Mouse (Mus musculus) forebrain, embryonic 14.5 days (tissue): Measurements from ENCODE around the gene Llgl2. TPM values are rescaled to one million over a fixed set of nuclear protein-coding genes. Genes with fewer than 3 reads are reported as not detected.

ENCODE experiments used
- ATAC-seq: fragments of 200-750 bp; cut with Nextera tagmentation; 2 replicates; pipeline ENCODE4 v1.8.0; 2017; ENCODE audit warnings: mild to moderate bottlenecking, moderate library complexity
- DNase-seq: peaks from one replicate; pipeline ENCODE4 v3.0.0-alpha.2; 2015; ENCODE audit warnings: low spot score
- H3K27ac ChIP-seq: fragments of 300-500 bp; sonication (generic); 2 replicates; pipeline ENCODE4 v1.5.1; 2014; ENCODE audit warnings: low read depth, mild to moderate bottlenecking, control low read depth, low read length, moderate library complexity
- H3K27me3 ChIP-seq: fragments of 300-500 bp; sonication (generic); replicated peaks from 2 replicates; pipeline ENCODE4 v1.6.1; 2014; ENCODE audit warnings: low read length, control low read depth, mixed read lengths; ENCODE audit not compliant: control insufficient read depth, insufficient read depth
- H3K36me3 ChIP-seq: fragments of 300-500 bp; sonication (generic); 2 replicates; pipeline ENCODE4 v1.6.1; 2014; ENCODE audit warnings: low read length, control low read depth; ENCODE audit not compliant: control insufficient read depth, insufficient read depth
- H3K4me1 ChIP-seq: fragments of 300-500 bp; sonication (generic); 2 replicates; pipeline ENCODE4 v1.6.1; 2014; ENCODE audit warnings: antibody characterized with exemption, low read length, control low read depth; ENCODE audit not compliant: control insufficient read depth, insufficient read depth
- H3K4me2 ChIP-seq: fragments of 300-500 bp; sonication (generic); 2 replicates; pipeline ENCODE4 v1.6.1; 2014; ENCODE audit warnings: mild to moderate bottlenecking, control low read depth, low read length
- H3K4me3 ChIP-seq: fragments of 300-500 bp; sonication (generic); 2 replicates; pipeline ENCODE4 v1.5.1; 2014; ENCODE audit warnings: low read depth, low read length, control low read depth
- H3K9ac ChIP-seq: fragments of 300-500 bp; sonication (generic); 2 replicates; pipeline ENCODE4 v1.6.1; 2014; ENCODE audit warnings: mild to moderate bottlenecking, low read length, control low read depth, moderate library complexity
- H3K9me3 ChIP-seq: fragments of 300-500 bp; sonication (generic); replicated peaks from 2 replicates; pipeline ENCODE4 v1.6.1; 2016; ENCODE audit warnings: low read length, control low read depth, mixed read lengths; ENCODE audit not compliant: control insufficient read depth
- WGBS: fragments of 180-500 bp; shearing (Covaris S2); extraction: QIAGEN DNeasy Blood & Tissue Kit; methylation state at CpG from one replicate; pipeline ENCODE4 v1.1.7; 2014; 5-methylcytosine and 5-hydroxymethylcytosine counted together
- polyA plus RNA-seq: library from polyadenylated mRNA; unstranded; fragments of >200 nt; fragmentation: Nextera tagmentation; extraction: Ambion mirVana; gene quantifications from 2 replicates; pipeline ENCODE4 v1.2.1, GENCODE M21; 2014

Llgl2 gene
- polyA plus RNA-seq, 1 experiment from 2014 or later = 0.70 TPM

DNA sequence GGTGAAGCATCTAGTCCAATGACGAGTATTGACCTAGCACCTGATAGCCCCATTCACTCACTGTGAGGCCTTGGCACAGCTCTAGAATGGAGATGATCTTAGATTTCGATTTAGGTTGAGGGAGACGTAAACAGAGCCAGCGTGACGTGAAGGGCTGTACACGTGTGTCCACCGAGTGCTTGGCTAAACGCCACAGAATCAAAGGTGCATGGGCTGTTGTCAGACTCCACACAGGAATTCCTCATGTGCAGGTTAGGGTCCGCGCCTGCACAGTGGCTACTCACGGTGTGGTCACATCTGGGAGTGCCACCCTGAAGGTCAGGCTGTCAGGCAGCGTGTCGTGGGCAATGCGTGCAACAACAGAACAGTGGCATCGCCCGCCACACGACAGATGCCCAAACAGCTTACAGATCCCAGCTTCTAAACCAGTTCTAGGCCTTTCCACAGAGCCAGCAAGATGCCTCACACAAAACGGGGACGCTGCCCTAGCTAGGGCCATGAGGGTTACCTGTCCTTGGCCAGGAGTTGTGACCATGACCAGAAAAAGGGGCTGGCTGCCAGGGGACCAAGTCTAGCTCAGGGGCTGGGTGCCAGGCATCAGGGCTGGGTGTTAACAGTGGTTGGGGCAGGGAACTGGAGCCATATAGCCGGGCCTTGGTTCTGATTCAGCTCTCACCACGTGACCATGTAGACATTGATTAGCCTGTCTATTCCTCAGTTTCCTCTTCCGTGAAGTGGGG is 13.9 kb downstream of the Llgl2 start:
- no peak for DNase-seq
- no peak overlapping the region for H3K9ac ChIP-seq
- H3K27me3 ChIP-seq = no peaks in the 10 kb centered on the region
- WGBS = 92% methylated on average over 22 of the region's 22 CpGs
- no peak overlapping the region for H3K27ac ChIP-seq
- H3K36me3 ChIP-seq = no peaks in the 10 kb centered on the region
- no peaks in the 10 kb centered on the region for H3K4me1 ChIP-seq
- no peaks in the 10 kb centered on the region for H3K9me3 ChIP-seq
- ATAC-seq = no peak
- no peak overlapping the region for H3K4me3 ChIP-seq
- H3K4me2 ChIP-seq = no peak overlapping the region

DNA sequence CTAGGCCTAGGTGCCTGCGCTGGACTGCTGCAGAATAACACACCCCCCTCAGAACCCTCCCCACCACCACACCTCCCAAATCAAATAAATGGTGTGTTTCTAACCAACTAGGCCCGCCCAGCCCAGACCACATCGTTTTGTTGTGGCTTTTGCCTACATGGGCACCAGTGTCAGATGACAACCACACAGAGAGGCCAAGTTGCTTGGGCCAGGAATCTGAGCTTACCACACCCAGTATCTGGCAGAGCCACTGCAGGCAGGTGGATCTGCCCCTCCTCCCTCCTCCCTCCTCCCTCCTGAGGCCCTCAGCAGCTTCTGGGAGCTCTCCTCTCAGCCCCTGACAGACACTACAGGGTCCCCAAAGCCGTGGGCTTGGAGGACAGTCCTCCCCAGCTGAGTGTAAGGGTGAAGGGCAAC is 15.1 kb downstream of the Llgl2 start:
- Histone ChIP-seq H3K9ac (no peak overlapping the region), H3K4me3 (no peak overlapping the region), H3K27me3 (no peaks in the 10 kb centered on the region), H3K27ac (no peak overlapping the region), H3K9me3 (no peaks in the 10 kb centered on the region), H3K36me3 (no peaks in the 10 kb centered on the region), H3K4me2 (no peak overlapping the region), H3K4me1 (no peaks in the 10 kb centered on the region)
- ATAC-seq = no peak
- DNase-seq = no peak
- WGBS = 49% methylated on average over 4 of the region's 4 CpGs

DNA sequence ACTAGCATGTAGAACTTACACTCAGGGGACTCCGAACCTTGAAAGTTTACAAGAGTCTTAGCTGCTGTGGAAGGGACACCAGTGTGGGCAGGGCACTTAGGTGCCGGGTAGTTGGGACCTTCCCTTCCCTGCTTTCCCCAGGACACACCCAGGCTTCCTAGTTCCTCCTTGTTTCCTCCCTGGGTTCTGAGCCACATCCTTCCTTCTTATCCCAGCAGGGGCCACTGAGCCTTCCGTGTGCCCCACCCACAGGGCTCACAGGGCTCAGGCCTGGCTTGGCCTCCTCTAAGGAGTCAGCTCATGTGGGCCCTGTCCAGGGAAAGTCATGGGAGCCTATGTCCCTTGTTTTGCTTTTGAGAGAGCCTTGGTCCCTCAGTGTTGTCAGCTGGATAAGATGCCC is 15.9 kb downstream of the Llgl2 start:
- H3K27ac ChIP-seq = no peak overlapping the region
- no peak overlapping the region for H3K4me2 ChIP-seq
- DNase-seq (no peak), ATAC-seq (no peak)
- no peaks in the 10 kb centered on the region for H3K36me3 ChIP-seq
- H3K9ac ChIP-seq = no peak overlapping the region
- 61% methylated on average over 3 of the region's 3 CpGs for WGBS
- no peak overlapping the region for H3K4me3 ChIP-seq
- no peaks in the 10 kb centered on the region for H3K27me3 ChIP-seq
- no peaks in the 10 kb centered on the region for H3K9me3 ChIP-seq
- no peaks in the 10 kb centered on the region for H3K4me1 ChIP-seq

DNA sequence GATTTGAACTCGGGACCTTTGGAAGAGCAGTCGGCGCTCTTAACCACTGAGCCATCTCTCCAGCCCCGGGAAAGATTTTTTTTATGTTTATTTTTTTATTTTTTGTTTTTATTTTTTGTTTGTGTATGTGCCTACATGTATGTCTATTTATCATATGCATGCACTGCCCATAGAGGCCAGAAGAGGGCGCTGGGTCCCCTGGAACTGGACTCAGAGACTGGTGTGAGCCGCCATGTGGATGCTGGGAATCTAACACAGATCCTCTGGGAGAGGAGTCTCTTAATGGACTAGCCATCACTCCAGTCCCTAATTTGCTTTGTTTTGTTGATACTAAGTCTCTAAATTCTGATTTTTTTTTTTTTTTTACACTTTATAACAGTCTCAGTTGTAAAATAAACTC is 17.2 kb downstream of the Llgl2 start:
- no peak overlapping the region for H3K9ac ChIP-seq
- 82% methylated on average over 6 of the region's 6 CpGs for WGBS

GRCm38 (mm10) chr11:115841961-115842550 is 18.2 kb downstream of the Llgl2 start:
- ATAC-seq (no peak), DNase-seq (no peak)
- Histone ChIP-seq H3K27ac (peak overlapping the region; percentile 9; the same call in 1 of the 2 replicates), H3K4me3 (no peak overlapping the region), H3K9me3 (no peaks in the 10 kb centered on the region), H3K4me1 (no peaks in the 10 kb centered on the region), H3K36me3 (no peaks in the 10 kb centered on the region), H3K9ac (no peak overlapping the region), H3K4me2 (no peak overlapping the region), H3K27me3 (no peaks in the 10 kb centered on the region)
- 20% methylated on average over 6 of the region's 6 CpGs for WGBS

More for the DNA sequence above, 17.2 kb downstream of the Llgl2 start:
- H3K27me3 ChIP-seq = no peaks in the 10 kb centered on the region
- ATAC-seq (no peak), DNase-seq (no peak)
- H3K36me3 ChIP-seq = no peaks in the 10 kb centered on the region
- H3K27ac ChIP-seq = no peak overlapping the region
- no peaks in the 10 kb centered on the region for H3K9me3 ChIP-seq
- H3K4me2 ChIP-seq = no peak overlapping the region
- H3K4me1 ChIP-seq = no peaks in the 10 kb centered on the region
- H3K4me3 ChIP-seq = no peak overlapping the region

DNA sequence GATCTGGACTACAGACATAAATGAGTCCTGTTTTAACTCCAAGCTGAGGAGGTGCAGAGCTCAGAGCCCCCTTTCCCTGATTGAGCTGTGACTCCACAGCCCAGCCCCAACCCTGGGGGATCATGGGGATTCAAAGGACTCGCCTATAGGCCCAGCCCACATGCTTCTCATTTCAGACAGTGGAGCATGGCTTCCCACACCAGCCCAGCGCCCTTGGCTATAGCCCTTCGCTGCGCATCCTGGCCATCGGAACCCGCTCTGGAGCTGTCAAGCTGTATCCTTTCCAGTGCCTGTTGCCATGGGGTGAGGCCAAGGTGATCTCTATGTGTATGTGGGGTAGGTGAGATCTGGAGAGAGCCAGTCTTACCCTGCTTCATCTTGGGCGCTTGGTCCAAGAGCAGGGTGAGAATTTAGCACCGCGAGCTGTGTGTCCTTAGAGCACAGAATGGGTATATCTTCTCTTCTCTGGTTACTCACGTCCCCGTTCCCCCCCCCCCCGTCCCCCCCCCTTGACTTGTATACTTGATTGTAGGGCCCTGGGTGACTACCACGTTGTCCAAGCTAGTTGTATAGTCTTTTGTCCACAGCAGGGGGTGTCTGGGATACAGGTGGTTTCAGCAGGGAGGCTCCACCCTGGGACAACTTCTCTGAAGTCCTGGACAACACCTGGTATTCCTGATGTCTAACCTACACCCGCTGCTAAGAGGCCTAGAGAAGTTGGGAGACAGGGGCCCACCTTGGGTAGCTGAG is 19.5 kb downstream of the Llgl2 start:
- Histone ChIP-seq H3K9me3 (no peaks in the 10 kb centered on the region), H3K4me3 (no peak overlapping the region), H3K9ac (no peak overlapping the region), H3K36me3 (no peaks in the 10 kb centered on the region), H3K4me2 (no peak overlapping the region), H3K27me3 (no peaks in the 10 kb centered on the region), H3K27ac (no peak overlapping the region), H3K4me1 (no peaks in the 10 kb centered on the region)
- ATAC-seq (no peak), DNase-seq (no peak)
- WGBS = 74% methylated on average over 13 of the region's 14 CpGs

DNA sequence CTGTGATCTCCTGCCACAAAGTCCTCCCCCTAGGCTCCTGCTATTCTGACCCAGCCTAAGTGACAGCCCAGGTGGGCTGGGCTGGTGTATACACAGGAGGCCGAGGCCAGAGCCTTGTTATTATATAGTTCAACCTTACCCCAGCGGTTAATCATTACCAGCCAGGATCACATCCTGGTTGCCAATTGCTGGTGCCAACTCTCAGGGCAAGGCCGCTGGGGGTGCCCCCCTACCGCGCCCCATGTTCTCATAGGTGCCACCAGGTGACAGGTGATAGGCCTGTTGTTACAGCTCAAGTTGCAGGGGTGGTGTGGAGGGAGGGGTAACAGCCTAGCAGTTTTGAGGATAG is 20.0 kb downstream of the Llgl2 start:
- Histone ChIP-seq H3K4me3 (no peak overlapping the region), H3K36me3 (no peaks in the 10 kb centered on the region), H3K27me3 (no peaks in the 10 kb centered on the region), H3K9me3 (no peaks in the 10 kb centered on the region), H3K4me2 (no peak overlapping the region), H3K4me1 (no peaks in the 10 kb centered on the region), H3K27ac (no peak overlapping the region), H3K9ac (no peak overlapping the region)
- WGBS = 93% methylated on average over 5 of the region's 5 CpGs
- DNase-seq (no peak), ATAC-seq (no peak)

DNA sequence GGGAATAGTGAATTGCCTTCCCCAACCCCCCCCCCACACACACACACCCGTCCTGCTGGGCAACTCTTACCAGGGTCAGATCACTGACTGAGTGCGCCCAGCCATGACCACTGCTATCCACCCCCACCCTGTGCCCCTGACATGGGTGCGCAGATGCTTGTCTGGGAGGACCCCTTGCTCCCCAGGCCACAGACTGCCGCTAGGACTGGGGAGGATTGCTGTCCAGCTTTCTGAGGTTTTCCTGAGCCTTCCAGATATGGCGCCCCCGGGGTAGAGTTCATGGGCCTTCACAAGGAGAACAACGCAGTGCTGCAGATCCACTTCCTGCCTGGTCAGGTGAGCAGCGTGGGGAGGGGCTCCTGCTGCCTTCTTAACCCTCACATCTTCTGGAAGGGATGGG is 20.4 kb downstream of the Llgl2 start:
- no peak overlapping the region for H3K4me3 ChIP-seq
- ATAC-seq (no peak), DNase-seq (no peak)
- H3K4me2 ChIP-seq = no peak overlapping the region
- no peak overlapping the region for H3K9ac ChIP-seq
- H3K9me3 ChIP-seq = no peaks in the 10 kb centered on the region
- no peak overlapping the region for H3K27ac ChIP-seq
- H3K36me3 ChIP-seq = no peaks in the 10 kb centered on the region
- no peaks in the 10 kb centered on the region for H3K27me3 ChIP-seq
- no peaks in the 10 kb centered on the region for H3K4me1 ChIP-seq
- 68% methylated on average over 8 of the region's 8 CpGs for WGBS

DNA sequence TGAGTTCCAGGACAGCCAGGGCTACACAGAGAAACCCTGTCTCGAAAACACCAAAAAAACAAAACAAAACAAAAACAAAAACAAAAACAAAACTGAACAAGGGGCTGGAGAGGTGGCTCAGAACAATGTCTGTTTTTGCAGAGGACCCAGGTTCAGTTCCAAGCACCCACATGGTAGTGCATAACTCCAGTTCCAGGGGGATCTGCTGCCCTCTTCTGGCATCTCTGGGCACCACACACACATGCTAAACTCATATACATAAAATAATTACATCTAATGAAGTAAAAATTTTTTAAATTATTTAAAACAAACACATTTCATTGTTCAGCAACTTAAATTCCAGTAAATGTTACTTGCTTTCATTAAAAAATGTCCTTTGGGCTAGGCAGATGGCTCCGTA is 22.0 kb downstream of the Llgl2 start:
- Histone ChIP-seq H3K36me3 (no peaks in the 10 kb centered on the region), H3K27me3 (no peaks in the 10 kb centered on the region), H3K27ac (no peak overlapping the region), H3K9ac (no peak overlapping the region), H3K4me2 (no peak overlapping the region), H3K9me3 (no peaks in the 10 kb centered on the region), H3K4me1 (no peaks in the 10 kb centered on the region), H3K4me3 (no peak overlapping the region)
- no peak for DNase-seq
- WGBS = 96% methylated on average over 2 of the region's 2 CpGs
- ATAC-seq = no peak
